Mouse (Mus musculus): Measurements from ENCODE around the gene Trp53rkb.

DNA sequence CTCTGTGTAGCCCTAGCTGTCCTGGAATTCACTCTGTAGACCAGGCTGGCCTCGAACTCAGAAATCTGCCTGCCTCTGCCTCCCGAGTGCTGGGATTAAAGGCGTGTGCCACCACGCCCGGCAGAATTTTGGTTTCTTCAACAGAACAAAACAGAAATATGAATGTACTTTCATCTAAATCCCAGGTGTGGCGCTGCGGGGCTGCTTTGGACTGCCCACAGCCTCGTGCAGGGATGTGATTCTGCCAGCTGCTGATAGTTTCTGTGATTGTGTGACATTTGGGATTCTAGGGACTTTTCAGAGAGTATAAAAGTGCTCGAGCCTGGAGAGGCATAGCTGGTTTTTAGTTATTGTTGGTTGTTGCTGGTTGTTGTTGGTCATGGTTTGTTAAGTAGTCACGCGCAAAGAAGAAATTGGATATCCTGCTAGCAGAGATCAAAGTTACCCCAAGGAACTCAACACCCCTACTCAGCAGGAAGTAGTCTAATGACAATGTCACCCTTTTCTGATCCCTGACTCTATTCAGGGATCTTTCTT, 16.9 kb upstream of the Trp53rkb start:
- TF ChIP-seq CTCF (conservative IDR thresholded peaks at IDR 0.05; ENCODE audit: insufficient read depth, insufficient read length, low read depth, low read length) (no peak), POLR2A (IDR thresholded peaks at IDR 0.05; ENCODE audit: low read depth, low read length) (no peak)
